Mouse (Mus musculus) kidney, postnatal 14 days (tissue): ENCODE results near the gene Zfp618.

Experiments used
- DNase-seq: peaks from one replicate; pipeline ENCODE4 v3.0.0; 2022; ENCODE audit warnings: mixed read lengths

Zfp618 gene

DNA sequence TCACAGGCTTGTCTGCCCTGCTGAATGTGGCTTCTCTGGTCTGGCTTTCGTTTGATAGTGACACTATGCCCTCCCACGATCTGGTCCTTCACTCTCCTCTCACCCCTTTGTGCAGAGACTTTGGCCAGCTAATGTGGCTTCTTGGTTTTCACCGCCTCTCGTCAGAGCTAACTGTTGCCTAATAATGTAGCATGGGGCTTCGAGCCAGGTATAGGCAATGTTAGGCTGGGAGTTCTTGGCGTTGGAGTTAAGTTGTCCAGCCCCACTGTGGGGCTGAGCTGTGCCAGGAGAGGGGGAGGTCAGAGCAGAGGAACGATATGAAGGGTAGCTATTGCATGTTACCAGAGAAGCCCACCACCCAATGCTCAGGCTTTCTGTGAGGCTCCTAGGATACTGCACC, 34.5 kb downstream of the Zfp618 start:
- DNase-seq, result no peak

DNA sequence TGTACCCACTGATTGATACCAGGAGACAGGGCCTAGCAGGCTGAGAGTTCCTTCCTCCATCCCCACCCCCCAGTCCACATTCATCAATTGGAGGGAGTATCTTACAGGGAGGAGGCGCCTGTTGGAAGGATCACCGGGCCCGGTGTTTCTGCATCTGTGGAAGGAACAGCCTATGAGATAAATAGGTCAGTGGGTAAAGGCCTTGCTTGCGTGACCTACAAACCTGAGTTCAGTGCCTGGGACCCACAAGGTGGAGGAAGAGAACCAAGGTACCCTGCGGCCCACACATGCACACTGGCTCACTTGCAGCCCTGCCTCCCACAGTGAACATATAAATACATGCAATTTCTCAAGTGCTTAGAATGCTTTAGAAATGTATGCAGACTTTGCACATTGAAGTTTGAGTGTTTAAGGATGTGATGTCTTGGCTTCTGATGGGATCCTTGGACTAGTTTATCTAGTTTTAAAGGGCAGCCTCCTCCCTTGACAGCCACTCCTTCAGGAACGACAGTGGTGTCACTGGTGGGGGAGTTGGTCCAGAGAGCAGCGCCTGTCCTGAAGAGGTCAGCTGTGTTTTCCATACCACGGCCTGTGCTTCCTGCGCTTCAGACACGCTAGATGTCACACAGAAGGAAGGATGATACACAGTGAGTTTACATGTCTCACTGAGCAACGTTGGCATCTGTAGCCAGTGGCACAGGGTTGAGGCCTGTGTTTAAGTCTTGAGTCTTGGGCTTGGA, 35.1 kb downstream of the Zfp618 start:
- DNase-seq, result no peak

DNA sequence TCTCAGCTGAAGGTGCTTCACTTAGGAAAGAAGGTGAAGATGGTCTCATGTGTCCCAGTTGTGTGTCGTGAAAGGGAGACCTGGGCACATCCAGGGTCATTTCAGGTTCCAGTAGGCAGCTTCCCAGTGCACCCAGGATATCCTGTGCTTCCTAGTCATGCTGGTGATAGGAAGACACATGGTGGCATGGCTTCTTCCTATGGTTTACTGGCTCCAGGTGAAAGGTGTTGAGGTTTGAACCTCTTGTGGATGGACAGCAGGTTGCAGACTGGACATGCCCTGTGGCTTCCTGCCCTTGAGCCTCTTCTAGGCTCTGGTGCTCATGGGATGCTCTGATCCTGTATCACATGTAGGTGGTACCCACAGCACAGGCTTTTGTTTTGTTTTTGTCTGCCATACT, 37.0 kb downstream of the Zfp618 start:
- DNase-seq, result no peak

DNA sequence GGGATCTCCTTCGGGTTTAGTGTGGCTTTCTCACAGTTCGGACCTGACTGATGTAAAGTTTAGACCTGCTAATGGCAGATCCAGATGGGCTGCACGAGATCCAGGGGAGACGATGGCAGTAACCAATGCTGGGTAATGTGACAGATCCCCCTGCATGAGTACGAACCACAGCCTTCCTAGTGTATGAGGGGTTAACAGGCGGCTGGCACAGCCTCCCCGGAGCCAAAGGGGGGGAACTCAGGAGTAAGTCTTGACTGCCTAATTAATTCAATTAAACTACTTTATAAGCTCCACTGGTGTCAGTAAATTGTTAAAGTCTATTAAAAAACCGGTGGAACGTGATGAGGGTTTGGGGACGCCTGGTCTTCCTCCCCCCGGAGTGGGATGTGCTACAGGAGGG, 39.1 kb downstream of the Zfp618 start:
- DNase-seq, result no peak

DNA sequence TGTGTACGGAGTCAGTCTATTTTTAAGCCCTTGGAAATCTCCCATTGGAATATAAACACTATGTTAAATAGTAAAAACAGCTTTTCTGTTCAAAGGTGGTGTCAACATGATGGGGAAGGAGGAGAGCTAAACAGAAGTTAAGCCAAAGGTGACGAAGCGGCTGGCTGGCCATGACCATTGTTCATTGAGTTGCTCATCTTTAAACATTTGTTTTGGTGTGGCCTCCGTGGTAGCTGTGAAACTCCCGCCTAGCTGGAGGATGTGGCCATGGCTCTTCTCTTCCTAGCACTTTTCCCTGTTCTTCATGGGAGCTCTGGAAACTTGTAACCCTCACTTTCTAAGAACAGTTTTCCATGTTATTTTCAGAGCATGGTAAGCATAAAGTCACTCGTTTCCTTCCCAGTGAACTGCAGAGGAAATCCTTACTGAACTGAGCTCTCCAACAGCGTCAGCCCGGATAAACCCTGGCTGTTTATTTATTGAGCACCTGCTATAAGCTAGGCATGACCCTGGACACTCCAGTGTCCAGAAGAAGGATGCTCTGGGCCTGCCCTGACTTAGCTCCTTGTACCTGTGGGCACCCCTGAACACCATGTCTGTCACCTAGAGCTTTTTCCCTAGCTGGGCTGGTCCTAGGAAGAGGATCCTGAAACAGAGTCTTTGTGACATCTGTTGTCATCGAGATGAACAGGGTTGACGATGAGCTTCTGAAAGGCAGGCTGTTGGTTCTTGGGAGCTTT, 40.2 kb downstream of the Zfp618 start:
- DNase-seq, result no peak

DNA sequence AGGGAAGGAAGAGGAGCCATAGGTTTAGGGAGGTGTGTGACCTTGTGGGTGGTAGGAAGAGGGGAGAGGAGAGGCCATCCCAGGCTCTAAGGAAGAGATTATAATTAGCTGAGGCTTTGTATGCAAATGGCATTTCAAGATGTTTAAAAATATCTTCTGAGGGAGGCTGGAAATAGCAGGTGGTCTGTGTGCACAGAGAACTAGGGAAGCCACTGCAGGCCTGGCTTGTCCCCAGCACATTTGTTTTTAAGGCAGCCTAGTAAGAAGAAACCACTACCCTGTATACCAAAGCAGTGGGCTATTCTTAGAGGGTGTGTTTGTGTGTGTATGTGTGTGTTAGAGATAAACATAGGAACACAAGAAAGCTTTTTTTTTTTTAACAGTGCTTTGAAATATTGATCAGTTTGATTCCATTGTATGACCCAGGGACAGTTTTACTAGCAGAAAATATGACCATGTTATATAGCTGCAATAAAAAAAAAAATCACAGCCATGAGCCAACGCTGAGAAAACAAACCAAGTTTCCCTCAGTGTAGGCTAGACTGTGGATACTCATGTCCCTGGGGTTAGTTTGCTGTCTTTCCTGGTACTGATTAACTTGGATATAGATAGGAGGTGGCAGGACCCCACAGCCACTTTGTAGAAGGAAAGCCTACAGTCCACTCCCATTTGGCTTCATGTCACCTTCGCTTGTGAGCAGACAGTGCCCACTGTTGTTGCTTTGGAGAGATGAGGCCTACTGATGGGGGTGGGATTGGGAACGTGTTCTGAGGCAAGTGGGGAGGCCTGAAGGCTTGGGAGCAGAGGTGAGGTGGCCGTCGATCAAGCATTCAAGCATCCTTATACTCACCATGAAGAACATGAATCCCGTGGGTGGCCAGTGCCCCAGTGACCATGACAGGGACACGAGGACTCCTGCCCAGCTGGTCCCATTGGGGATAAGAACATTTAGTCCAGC, 41.1 kb downstream of the Zfp618 start:
- DNase-seq, result no peak

DNA sequence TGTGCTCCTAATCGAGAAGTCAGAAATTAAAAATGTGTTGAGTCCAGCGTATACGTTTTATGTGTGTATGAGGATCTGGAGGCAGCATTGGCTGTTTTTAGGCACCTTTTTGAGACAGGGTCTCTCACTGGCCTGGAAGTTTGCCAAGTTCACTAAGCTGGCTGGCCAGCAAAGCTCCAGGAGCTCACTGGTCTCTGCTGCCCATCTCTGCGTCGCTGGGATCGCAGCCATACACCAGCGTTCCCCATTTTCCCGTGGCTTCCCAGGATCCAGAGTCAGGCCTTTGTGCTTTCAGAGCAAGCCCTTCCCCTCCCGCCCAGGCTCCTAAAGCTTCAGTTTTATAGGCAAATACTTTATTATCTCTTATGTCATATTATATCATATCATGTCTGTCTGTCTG, 42.8 kb downstream of the Zfp618 start:
- no peak for DNase-seq

DNA sequence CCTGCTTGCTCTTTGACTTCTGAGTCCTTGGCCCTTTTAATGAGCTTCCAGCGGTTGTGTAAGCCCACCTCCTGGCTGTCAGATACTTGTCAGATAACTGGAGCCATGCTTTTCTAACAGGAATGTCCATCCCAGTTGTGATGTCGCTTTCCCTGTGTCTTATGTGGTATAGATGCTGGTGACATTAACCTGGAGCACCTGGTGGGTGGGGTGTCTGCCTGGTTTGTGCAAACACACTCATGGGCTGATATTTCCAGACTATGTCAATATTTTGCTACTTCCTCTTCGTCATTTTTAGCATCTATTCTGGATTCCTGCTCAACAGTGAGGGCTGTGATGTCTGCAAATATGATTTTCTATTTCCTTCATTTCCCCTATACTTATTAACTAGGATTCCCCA, 43.4 kb downstream of the Zfp618 start:
- no peak for DNase-seq

DNA sequence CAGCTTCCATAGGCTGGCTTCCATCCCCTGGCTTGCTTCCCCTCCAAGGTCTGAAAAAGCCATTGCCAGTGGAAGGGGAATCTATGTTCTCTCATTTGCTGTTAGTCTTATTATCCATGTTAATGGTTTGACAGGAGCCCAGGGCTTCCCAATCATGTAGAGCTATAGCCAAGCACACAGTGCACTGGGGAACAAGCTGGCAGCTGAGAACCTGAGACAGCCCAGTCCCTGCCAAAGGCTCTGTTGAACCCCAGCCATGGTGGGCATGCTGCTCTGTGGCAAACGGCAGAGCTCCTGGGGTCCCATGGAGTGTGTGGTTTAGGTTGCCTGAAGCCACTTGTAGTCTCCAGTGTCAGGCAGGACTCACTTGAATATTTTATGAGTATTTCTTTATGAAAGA, 44.4 kb downstream of the Zfp618 start:
- no peak for DNase-seq

DNA sequence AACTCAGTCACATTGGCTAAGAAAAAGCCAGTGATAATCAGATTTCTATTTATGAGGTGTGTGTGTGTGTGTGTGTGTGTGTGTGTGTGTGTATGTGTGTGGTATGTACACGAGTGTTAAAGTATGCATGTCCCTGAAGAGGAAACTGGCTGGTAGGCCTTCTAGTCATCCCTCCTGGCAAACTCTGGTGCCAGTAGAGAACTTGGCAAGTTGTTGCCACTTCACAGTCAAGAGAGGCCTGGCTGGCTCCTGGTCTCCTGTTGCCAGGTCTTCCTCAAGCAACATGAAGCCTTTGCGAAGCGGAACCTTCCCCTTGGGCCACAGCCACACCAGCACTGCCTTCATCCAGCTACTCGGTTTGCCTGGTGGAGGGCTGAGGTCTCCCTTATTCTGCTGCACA, 44.9 kb downstream of the Zfp618 start:
- DNase-seq, result no peak

DNA sequence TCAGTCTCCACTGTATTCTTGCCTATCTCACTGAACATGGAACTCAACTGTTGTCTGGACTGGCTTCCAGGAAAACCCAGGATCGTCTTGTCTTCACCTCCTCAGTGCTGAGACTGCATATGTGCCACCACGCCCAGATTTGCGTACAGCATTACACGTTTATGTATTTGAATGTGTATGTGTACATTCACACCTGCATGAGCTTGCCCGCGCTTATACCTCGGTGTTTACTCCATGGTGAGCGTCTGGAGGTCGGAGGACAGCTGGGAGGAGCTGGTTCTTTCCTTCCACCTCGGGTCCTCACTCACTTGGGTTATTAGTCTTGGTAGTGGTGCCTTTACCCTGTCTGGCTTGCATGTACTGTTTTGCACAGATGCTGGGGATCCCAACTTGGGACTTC, 53.2 kb downstream of the Zfp618 start:
- no peak for DNase-seq

DNA sequence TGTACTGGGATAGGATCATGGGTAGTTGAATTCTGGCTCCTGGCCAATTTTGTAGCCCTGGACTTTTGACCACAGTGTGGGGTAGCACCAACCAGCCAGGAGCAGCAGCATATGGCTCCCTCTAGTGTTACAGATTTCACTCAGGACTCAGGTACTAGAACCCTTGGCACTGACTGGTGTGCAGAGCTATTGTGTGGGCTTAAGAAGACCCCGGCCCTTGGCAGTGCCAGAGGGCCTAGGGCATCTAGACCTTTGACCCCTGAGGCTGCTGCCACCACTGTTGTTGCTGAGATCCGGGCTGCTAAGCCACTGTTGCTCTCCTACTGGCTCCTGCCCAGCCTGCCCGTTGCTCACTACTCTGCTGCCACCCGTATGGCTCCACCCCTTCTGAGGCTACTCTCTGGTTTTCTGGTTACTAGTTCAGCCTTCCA, 54.1 kb downstream of the Zfp618 start:
- DNase-seq, result peak; percentile 85

DNA sequence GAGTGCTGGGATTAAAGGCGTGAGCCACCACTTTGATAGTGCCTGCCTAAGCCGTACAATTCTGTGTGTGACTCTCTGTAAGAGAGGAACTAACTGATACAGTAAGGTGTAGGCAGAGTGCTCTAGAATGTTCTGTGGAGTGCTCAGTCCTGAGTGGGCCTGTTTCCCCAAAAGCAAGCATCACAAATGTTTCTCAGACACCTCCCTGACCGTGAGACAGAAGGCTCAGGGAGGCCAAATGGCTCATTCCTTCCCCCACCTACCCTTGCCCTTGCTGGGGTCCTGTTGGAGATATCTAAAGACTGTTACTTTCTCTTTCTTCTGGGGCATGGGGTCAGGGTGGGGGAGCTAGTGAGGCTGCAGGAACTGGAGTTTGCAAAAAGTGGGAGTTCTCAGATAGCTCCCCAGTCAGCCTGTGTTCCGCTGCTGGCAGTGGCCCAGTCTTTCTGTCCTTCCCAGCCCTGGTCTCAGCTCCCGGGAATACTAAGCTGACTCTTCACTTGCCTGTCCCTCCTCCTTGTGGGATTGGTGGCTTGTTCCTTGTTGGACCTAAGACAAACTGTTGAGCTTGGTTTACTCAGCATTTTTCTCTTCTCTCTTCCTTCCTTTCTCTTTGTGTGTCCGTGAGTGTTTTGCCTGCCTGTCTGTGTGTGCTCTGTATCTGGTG, 55.8 kb downstream of the Zfp618 start:
- DNase-seq, result peak; percentile 74

DNA sequence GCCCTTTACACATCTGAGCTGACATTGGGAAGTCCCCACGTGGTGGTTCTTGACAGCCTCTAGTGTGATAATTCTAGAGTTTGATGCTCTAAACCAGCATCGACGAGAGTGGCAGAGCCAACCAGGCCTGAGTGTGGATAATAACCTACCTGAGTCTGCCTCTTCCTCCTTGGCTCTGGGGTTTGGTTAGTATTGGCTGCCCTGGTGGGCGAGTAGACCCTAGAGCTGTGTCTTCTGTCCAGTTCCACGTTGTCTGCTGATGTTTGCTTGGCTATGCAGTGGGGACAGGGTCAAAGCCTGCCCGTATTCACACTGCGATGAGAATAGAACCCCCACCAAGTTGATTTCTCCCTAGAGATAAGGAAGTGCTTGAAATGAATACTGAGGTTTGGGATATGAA, 58.1 kb downstream of the Zfp618 start:
- DNase-seq, result no peak

DNA sequence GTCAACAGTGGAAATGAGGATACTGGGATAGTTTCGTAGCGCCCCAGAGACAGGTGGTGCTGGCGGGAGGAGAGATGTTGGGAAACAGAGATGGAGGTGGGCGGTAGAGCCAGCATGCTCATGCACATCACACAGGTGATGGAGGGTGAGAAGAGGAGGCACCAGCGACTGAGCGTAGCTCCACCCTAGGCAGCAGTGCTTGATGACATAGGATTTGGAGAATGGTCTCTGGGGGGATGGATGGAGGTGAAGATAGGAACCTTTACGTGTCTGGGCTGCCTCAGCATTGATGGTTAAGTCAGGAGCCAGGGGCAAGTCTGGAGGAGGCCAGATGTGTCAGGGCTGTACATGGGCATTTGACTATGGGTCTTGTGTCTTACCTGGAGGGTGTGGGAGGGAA, 58.7 kb downstream of the Zfp618 start:
- no peak for DNase-seq

DNA sequence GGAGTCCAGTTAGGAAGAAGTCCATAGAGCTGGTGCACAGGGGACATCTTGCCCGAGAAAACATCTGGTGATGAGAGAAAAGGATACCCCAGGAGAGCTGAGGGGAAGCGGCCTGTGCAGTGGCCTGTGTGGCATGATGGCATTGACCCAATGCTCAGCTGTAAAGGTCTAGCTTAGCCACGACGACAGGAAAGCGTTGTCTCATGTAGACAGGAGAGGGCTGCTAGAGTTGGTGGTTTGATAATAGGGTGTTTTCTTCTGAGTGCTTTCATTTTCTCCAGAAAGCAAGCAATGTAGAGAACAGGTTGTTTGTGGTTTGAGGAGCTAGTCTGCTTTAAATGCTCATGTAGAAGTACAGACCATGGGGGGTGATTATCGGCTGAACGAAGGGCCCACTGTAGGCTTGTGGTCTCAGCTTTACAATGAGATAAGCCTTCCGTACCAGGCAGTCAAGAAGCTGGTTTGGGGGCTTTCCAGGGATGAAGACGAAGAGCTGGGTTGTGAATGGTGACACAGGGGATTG, 59.4 kb downstream of the Zfp618 start:
- no peak for DNase-seq

DNA sequence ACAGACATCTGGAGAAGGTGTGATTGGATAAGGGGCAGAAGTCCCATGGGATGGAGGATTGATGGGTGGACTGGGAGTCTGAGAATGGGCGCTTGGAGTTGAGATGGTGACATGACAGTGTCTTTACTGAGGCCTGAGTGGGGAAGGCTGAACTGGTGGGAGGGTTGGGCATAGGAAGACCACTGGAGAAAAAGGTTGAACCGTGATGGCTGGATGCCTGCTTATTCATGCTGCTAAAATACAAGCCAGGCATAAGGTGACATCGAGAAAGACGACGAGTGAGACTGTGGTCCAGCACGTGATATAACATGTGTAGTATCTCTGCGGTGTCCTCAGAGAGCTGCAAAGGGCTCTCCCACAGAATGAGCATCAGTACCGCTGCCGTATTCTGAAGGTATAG, 59.9 kb downstream of the Zfp618 start:
- DNase-seq, result no peak

DNA sequence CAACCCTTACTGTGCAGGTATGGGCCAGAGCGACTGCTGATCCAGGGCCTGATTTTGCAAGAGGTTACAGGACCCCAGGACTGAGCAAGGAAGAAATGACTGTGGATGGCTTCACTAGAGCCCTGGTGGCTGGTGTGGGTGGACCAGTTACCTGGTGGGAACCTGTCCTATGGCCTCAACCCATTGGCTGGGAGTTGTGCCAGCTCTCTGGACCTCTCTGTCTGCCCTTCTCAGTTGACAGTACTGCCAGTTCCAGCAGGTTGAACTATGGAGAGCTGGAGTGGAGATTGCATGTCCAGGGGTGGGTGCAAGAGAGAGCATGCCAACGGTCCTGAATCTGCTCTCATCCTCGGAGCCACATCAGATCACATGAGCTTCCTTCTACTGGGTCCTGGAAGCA, 60.9 kb downstream of the Zfp618 start:
- DNase-seq, result peak; percentile 58

DNA sequence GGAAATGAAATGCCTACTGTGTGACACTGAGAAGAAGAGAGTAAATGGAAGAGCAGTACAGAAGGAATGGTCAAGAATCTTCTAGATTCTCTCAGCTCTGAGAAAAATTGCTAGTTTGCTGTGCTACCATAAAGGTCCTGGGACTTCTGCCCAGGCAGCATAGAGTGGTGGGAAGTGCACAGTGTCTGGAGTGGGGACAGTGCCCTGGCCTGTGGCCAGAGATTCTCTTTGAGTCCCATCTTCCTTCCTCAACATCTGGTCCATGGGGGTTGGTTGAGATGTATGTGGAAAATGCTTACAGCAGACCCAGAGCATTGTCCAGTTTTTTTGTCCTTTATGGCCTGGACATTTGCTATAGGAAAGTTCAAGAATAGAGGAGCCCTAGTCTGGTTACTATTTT, 62.1 kb downstream of the Zfp618 start:
- no peak for DNase-seq

DNA sequence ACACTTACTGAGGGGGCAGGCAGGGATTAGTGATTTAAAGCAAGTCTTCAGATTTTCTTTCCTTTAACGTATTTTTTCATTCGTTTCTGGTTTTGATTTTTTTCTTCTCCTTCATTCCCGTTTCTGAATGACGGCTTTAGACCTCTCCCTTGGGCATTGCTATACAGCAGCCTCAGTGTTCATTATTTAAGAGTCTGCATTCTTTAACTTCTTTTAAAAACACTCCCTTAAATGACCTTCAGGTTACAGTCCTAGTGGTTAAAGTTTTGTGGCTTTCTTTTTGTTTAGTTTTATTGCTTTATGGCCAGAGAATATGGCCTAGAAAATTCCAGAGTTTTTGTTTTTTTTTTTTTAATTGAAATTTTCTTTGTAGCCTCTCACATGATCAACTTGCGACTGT, 64.8 kb downstream of the Zfp618 start:
- no peak for DNase-seq

DNA sequence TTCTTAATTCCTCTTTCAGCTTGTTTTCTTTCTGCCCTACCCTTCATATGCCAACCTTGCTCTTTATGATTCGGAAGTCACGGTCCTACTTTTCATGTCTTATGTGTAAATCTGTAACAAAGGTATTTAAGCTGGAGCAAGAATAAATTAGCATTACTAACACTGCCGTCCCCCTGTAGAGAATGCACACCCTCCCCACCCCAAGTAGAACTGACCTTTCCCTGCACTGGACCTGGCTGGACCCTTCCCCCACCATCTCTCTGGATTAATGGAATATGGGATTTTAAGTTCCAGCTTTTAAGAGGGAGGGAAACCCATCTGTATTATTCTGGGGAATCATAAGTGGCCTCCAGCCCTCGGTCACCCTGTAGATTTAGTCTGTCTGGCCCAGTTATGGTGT, 65.9 kb downstream of the Zfp618 start:
- DNase-seq, result peak; percentile 53

DNA sequence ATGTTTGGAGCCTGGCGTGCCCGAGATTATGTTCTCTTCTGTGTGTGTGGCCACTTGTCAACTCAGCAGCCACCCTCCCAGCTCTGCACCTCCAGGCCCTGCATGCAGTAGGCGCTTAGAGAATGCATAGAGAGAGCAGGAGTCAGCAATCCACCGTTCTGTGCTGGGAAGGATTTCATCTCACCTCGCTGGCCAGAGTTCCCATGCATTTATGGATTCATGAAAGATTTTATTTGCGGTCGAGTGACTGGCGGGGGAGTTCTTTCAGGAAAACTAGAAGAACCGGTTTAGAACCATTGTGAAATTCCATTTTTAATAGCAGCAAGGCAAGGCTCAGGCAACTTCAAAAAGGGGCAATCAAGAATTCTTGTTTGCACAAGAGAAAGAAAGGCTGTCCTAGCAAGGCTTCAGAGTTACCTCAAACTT, 67.2 kb downstream of the Zfp618 start:
- peak; percentile 67 for DNase-seq

DNA sequence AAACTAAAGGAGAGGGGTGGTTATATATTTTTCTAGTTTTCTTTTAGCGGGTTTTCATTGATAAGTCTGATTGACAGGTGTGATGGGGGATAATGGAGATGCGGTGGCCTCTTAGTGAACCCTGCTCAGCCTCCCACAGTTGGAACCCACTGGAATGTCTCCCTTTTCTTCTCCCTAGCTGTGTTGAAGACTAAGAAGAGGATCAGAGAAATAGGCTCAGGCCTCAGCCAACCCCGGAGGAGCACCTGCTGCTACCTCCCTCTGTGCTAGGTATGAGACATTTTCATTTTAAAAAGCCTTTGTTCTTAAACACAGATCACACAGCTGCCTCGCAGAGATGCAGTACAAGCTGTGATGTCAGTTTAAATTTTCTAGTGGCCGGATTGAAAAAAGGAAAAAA, 68.4 kb downstream of the Zfp618 start:
- no peak for DNase-seq
